Mouse (Mus musculus) retina, postnatal 7 days (tissue): ENCODE results near the gene Itgb1bp1.

Experiments used
- DNase-seq: peaks from one replicate; pipeline ENCODE4 v3.0.0-alpha.2; 2012; ENCODE audit warnings: low read depth, low spot score

Itgb1bp1 gene

GRCm38 (mm10) chr12:21301324-21301723 lies 15.2 kb upstream of the Itgb1bp1 start:
- DNase-seq: no peak

DNA sequence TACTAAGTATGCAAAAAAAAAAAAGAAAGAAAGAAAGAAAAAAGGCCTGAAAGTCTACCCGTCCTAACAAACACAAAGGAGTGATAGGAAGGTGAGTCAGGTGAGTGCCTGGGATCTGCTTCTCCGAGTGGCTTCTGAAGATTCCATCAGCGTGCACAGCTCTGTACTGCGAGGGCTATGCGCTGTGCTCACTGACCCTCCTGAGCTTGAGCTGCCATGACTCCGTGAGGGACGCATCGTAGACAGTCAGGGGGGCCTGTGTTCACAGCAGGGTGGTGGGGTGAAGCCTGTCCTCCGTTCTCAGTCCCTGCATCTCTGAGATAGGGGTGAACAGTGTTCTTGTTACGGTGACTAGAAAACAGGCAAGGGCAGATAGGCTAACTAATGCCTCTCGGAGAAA lies 12.8 kb upstream of the Itgb1bp1 start:
- DNase-seq: no peak

DNA sequence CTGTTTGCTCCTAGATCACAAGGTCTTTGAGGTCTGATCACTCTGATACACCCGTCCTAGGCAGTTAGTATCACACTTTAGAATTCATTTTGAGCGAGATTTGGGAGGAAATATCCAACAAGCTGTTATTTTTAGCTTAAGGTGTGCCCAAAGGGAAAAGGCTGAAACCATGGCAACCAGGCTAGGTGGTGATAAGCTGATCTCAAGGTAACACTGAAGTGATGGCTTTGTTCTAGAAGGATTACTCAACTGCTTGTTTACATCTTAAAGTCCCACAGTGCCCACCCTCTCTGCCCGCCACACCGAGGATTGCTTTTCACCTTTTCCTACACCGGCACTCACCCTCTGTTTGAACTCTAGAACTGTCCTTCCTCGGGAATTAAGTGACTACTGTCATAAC lies 3.6 kb upstream of the Itgb1bp1 start:
- no peak for DNase-seq

DNA sequence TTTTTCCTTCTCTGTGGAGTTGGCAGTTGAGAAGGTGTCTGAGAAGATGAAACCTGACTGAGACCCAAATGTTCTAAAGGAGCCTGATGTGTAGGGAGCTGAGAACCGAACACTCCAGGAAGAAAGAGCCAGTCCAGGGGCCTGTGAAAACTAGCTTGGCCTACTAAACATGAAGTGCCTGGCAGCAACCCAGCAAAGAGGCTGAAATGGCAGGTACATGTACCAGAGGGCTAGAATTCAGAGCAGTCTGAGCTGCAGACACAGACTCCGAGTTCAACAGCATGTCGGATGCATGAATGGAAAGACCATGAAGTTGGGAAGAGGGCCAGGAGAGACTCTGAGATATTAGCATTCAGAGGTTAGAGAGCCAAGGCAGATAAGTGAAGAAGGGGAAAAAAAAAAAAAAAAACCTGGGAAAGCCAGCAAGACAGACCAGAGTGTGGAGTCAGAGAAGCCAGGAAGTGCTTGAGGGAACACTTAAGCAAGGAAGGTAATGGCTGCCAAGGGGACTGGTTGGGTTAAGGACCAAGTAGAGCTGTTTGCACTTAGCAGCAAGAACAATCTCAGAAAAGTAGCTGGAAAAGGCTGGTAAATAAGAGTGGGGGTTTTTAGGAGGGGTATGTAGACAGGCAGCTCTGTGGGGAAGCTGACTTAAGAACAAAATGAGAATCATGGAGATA lies 2.8 kb upstream of the Itgb1bp1 start:
- DNase-seq: no peak

DNA sequence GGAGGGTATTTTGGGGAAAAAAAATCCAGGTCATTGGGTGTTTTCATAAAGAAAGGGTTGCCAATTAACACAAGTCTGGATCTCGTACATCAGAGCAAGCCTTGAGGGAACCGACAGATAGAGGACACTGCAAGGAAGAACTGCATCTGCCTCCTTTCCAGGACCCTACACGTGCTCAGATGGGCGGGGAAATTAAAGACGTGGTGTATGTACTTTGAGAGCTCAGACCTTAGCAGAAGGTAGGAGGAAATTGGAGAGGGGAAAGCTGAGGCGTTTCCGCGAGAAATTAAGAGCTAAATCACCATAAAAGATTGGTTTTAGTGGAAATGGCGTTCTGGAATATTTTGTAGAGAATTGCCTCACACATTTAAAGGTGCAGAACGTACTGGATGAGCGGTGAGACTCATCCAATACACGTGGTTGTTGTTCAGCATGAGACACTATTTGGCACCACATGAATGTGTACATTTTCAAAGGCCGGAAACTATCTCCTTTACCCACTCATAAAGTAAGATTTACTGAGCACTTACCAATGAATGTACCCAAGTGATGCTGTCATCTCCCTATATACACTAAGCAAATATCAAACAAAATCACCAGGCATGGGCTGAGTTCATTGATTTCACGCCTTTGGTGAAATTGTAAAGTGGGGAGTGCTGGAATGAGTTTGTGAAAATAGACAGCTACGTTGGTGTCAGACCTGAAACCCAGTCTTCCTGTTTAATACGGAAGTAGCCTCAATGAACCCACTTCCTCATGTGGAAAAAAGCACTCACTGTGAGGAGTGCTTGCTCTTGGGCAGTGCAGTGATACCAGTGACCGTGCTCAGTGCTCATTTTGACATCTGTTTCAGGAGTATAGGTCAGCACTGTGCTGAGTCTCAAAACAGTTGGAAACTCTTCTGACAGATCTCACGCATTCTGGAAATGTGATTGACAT lies 897 bp upstream of the Itgb1bp1 start:
- DNase-seq: no peak

DNA sequence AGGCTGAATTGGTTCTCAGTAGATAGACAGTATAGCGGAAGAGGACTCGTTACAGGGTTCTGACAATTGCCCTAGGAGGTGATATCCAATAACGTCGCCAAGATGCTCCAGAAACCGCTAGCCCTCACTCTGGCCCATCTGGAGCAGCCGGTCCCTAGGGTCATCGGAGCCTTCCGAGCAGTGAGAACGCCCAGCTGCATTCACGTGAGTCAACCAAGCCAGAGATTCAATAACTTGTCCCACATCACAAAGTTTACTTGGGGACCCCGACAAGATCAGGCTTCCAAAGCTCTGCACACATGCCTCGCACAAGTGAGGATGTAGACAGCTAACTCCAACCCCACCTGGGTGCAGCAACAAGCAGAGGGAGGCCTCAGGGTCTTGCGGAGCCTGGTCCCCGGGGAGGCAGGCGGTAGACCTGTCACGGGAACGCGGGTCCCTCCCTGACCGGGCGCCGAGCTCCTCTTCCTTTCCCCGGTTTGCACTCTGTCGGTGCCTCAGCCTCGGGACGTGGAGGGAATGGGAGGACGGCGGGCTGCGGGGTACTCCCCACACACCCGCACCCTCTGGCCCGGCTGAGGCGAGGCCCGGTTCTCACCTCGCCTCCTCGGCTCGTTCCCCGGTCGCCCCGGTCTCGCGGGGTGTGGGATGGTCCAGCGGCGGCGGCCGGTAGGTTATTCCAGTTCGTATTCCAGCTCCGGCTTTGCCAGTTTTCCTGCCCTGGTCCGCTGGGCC lies 409 bp downstream of the Itgb1bp1 start:
- no peak for DNase-seq

DNA sequence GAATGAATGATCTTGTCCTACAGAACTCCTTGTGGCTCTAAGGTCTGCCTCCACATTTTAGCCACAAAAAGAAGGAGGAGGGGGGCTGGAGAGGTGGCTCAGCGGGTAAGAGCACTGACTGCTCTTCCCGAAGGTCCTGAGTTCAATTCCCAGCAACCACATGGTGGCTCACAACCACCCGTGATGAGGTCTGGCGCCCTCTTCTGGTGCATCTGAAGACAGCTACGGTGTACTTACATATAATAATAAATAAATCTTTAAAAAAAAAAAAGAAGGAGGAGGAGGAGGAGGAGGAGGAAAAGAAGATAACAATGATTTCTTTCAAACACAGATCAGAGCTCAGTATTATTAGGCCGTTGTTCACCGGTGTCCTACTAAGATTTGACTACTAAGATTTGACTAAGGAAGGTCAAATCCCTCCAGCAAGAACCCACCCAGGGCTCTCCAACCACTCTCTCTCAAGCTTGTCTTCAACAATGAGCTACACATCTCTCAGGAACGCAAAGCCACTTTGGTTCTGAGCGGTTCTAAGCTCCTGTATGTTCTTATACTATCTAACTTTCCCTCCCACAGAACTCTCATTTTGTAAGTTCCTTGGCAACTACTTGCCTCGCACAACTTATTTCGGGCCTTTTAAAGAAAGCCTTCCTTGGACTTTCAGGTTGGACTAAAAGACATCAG lies 1.2 kb downstream of the Itgb1bp1 start, which contains the start of gene Cpsf3:
Cpsf3 (plus strand) TSS at position 631 of the 681 bp plus-strand sequence.
- no peak for DNase-seq

- no peak for DNase-seq
Measured at GRCm38 (mm10) chr12:21277352-21277864, 8.7 kb downstream of the Itgb1bp1 start.

DNA sequence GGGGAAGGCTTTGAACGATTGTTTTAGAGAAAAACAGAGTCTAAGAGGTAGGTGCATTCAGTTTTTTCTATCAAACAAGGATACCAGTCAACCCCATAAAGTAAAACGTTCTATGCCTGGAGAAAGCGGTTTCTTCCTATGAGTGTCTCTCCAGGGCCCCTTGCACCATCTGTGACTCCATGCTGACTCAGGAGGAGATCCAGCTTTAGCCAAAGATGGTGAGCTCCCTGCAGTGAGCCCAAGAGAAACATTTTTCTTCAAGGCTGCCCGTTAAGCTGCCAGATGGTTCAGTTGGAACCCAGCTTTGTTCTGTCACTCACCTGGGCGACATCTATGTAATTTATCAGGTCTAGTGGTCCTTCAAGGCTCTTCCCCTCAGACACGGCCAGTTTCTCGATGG lies 11.6 kb downstream of the Itgb1bp1 start:
- no peak for DNase-seq

DNA sequence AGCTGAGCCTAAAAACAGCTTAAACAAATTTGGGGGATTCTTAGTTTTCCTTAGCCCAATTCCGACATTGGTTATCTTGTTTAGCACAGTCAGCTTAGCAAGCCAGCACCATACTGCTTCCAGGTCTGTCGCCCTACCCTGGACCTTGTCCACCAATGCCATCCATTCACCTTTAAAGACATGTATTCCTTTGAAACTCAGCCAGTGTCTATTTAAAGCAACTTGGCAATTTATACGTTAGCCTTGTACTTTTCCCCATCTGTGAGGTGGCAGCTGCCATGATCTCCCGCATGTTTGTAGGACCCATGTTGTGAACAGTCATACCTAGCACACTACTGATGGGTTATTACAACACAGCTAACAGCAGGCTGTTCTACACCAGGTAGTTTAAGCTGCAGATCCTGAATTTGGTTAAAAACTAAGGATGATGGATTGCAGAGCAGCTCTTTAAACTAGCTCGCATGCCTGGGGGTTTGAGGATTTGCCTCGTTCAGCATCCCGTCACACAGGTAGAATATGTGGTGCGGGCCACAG lies 17.9 kb downstream of the Itgb1bp1 start:
- DNase-seq: no peak

GRCm38 (mm10) chr12:21266784-21267098 lies 19.3 kb downstream of the Itgb1bp1 start:
- DNase-seq: no peak

DNA sequence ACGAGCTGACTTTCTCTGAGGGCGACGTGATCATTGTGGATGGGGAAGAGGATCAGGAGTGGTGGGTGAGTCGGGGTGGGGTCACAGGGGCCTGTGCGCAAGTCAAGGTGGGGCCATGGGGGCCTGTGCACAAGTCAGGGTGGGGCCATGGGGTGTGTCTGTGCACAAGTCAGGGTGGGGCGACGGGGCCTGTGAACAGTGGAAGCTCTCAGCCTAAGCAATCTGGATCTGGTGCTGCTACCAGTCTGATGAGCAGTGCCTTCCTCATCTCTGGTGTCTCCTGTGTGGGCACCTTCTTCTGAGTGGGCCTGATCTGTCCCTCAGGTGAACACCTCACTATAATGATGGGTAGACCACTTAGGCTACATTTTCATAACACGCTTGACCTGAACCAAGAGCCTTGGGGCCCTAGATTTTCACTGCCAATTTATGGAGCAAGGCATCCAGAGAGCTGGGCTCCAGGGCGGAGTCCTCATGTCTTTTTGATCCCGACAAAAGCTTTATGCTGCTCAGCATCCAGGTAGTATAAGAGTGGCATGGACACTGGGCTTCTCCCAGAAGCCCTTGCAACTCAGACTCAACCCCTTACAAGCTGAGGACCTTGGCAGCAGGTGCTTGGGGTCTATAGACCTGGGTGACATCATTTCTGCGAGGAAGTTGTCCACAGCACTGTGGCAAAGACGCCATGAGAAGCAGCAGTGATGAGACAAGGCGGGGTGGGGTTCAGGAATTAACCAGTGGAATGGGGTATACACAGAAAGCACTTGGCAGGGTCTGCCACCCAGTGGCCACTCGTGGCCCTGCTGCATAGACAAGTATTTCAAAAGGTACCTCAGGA lies 19.9 kb downstream of the Itgb1bp1 start:
- peak; percentile 38 for DNase-seq

DNA sequence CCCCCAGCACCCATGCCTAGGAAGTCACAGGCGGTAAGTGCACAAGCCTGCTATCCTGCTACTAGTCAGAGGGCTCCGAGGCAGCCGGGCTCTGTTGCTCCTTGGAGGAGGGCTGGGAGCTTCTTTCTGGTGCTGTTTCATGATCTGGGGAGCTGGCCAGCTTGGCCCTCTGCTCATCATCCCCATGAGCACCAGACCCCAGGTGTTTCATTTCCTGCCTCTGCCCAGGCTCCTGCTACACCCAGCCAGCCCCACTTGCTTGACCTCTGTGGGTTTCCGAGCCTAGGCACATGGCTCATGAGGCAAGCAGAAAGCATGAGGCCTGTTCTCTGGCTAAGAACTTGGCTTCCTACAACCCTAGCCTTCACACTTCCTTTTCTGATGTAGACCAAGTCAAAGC lies 20.6 kb downstream of the Itgb1bp1 start:
- DNase-seq: no peak

DNA sequence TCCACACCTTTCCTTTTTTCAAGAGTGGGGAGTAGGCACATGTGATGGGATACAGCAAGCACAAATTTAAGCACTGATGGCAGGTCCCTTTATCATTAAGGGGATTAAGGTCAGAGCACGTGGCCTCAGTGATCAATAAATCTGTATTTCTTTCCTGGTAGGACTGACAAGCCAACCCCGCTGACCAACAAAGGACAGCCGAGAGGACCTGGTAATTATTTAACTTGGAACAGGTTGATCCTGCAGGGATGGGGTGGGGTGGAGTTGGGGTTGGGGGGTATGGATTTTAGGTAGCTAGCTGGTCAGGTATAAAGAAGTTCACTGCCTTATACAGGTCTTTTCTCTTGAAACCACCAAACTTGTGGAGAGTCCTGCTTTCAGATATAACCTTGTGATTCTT lies 21.1 kb downstream of the Itgb1bp1 start:
- no peak for DNase-seq

DNA sequence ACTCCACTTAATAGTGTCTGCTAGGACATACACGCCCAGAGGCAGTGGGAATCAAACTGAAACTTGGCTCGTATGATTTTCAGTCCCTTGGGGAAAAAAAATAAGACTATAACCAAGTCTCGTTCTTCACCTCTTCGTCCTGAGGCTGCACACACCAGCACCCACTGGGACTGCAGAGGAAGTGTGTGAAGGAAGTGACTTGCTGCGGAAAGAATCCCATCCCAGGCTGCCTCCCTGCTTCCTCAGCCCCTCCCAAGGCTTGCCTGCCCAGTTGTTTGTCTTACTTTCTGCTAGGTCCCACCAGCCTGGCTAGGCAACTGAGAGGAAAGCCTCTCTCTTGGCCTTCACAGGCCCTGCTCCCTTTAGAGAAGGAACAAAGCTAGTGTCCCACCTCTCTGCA lies 21.8 kb downstream of the Itgb1bp1 start:
- no peak for DNase-seq

- no peak for DNase-seq
Measured at GRCm38 (mm10) chr12:21263256-21263655, 22.8 kb downstream of the Itgb1bp1 start.

DNA sequence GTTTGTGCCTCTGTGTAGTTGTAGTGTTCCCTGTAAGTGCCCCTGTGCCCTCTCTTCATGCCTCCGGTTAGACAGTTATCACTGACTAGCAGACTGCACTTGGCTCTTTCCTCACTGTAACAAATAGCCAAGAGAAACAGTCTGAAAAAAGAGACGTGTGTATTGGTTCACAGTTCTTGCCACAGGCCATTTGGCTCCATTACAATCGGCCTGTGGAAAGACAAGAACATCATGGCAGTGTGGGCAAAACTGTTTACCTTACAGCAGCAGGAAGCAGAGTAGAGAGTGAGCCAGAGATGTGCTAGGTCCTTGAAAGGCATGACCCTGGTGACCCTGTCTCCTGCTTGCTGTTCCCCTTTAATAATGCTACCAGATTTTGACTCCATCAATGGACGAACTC lies 24.6 kb downstream of the Itgb1bp1 start:
- no peak for DNase-seq

GRCm38 (mm10) chr12:21260494-21261256 lies 25.4 kb downstream of the Itgb1bp1 start:
- DNase-seq: no peak

GRCm38 (mm10) chr12:21247711-21248392 lies 38.2 kb downstream of the Itgb1bp1 start:
- no peak for DNase-seq
